Mouse (Mus musculus) intestine, embryonic 14.5 days (tissue): ENCODE measurements around the gene Ipp. TPM values are rescaled to one million over a fixed set of nuclear protein-coding genes. Genes with fewer than 3 reads are reported as not detected.

ENCODE experiments used
- ATAC-seq: fragments of 200-750 bp; cut with Nextera tagmentation; replicated peaks from 2 replicates; pipeline ENCODE4 v1.8.0; 2017; ENCODE audit warnings: low read depth, moderate number of reproducible peaks, moderate TSS enrichment, moderate library complexity; ENCODE audit not compliant: low FRiP score, low TSS enrichment
- DNase-seq: peaks from one replicate; pipeline ENCODE4 v3.0.0-alpha.2; 2018; ENCODE audit warnings: low spot score
- H3K27ac ChIP-seq: fragments of 300-500 bp; sonication (generic); 2 replicates; pipeline ENCODE4 v1.5.1; 2014; ENCODE audit warnings: low read depth, mild to moderate bottlenecking, control low read depth
- H3K27me3 ChIP-seq: fragments of 300-500 bp; sonication (generic); replicated peaks from 2 replicates; pipeline ENCODE4 v1.6.1; 2014; ENCODE audit warnings: low read length, control low read depth; ENCODE audit not compliant: control insufficient read depth, insufficient read depth
- H3K36me3 ChIP-seq: fragments of 300-500 bp; sonication (generic); 2 replicates; pipeline ENCODE4 v1.6.1; 2014; ENCODE audit warnings: low read length, control low read depth; ENCODE audit not compliant: control insufficient read depth, insufficient read depth
- H3K4me1 ChIP-seq: fragments of 300-500 bp; sonication (generic); replicated peaks from 2 replicates; pipeline ENCODE4 v1.6.1; 2014; ENCODE audit warnings: low read length, control low read depth, mixed read lengths; ENCODE audit not compliant: control insufficient read depth, insufficient read depth
- H3K4me2 ChIP-seq: fragments of 300-500 bp; sonication (generic); 2 replicates; pipeline ENCODE4 v1.6.1; 2014; ENCODE audit warnings: low read length
- H3K4me3 ChIP-seq: fragments of 300-500 bp; sonication (generic); 2 replicates; pipeline ENCODE4 v1.5.1; 2014; ENCODE audit warnings: low read depth, low read length, control low read depth, mixed read lengths
- H3K9ac ChIP-seq: fragments of 300-500 bp; sonication (generic); 2 replicates; pipeline ENCODE4 v1.6.1; 2014; ENCODE audit warnings: mild to moderate bottlenecking, low read length
- H3K9me3 ChIP-seq: fragments of 300-500 bp; sonication (generic); 2 replicates; pipeline ENCODE4 v1.6.1; 2016; ENCODE audit warnings: low read length, control low read depth; ENCODE audit not compliant: control insufficient read depth
- whole genome bisulfite sequencing: fragments of 180-500 bp; shearing (Covaris S2); extraction: QIAGEN DNeasy Blood & Tissue Kit; methylation state at CpG from one replicate; pipeline ENCODE4 v1.1.7; 2014; 5-methylcytosine and 5-hydroxymethylcytosine counted together
- polyA plus RNA-seq: library from polyadenylated mRNA; unstranded; fragments of >200 nt; fragmentation: Nextera tagmentation; extraction: Ambion mirVana; gene quantifications from 2 replicates; pipeline ENCODE4 v1.2.1, GENCODE M21; 2014

The Ipp gene
- polyA plus RNA-seq, 1 experiment from 2014 or later = 4.1 TPM

DNA sequence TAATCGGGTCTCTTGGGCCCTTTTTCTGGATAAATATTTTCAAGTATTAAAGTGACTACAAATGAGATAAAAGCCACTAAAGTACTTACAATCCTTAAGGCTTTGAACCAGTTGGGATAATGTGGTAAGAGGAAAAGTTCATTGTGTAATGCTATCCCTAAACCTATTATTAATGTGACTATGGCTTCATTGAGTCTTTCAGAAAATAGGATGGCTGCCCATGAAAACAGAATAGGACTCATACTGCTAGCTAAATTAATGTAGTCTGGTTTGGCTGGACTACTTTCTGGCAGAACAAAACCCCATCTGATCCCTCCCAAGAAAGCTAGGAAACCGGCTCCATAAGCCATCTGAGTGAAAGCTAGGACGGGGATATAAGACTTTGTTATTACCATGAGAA is 45.7 kb downstream of the Ipp start:
- DNase-seq (no peak), ATAC-seq (no peak)
- 83% methylated on average over 3 of the region's 3 CpGs for WGBS
- Histone ChIP-seq H3K4me1 (no peaks in the 10 kb centered on the region), H3K4me3 (no peak overlapping the region), H3K27ac (no peak overlapping the region), H3K9ac (no peak overlapping the region), H3K9me3 (no peaks in the 10 kb centered on the region), H3K36me3 (peaks cover 16% of the 10 kb centered on the region), H3K27me3 (no peaks in the 10 kb centered on the region), H3K4me2 (no peak overlapping the region)

DNA sequence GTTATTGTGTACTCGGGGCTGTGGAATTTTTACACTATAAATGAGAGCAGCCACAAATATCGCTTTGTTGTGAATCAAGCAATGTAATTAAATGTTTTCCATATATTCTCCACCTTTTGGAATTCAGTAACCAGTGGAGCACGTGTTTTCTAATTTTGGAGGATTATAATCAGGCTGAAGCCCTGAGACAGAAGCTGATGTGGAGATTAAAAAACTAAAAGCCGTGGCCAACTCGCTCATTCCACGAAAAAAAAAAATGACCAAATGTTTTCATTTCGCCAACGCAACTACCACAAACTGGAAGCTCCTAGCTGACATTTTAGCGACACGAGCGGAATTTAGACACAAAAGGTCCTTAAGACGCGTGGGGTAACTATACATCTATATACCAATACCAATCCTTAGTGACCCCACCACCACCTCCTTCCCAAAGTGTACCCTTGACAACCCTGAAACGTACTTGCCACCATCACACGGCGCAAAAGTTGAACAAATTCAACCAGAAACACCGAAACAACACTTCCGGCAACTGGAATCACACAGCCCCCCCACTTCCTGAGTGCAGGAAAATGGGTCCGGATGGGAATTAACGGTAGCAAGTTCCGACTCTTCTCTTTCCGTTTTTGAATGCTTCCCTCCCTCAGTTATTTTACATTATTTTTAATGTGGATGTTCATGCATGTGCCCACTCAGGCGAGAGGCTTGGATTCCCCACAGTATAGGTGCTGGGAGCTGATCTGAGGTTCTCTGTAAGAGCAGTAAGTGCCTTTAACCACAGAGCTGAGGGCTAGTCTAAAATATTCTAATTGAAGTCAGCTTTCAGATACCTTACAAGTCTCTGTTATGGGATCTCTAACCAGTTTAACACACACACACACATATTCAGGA is 48.3 kb downstream of the Ipp start, which contains the start of gene Tmem69:
Tmem69 (minus strand) TSS at position 524 of the 888 bp plus-strand sequence.
- Histone ChIP-seq H3K4me1 (peaks cover 7% of the 10 kb centered on the region; the same call in 1 of the 2 replicates), H3K27ac (peak within 1 kb of the TSS; percentile 91), H3K4me2 (peak within 1 kb of the TSS; percentile 75), H3K9ac (peak within 1 kb of the TSS; percentile 69), H3K36me3 (peaks cover 16% of the 10 kb centered on the region), H3K4me3 (peak within 1 kb of the TSS; percentile 70), H3K27me3 (no peaks in the 10 kb centered on the region), H3K9me3 (no peaks in the 10 kb centered on the region)
- 4% methylated on average over 23 of the region's 23 CpGs for WGBS
- ATAC-seq (no peak), DNase-seq (peak; percentile 92)

- Histone ChIP-seq H3K9ac (peak overlapping the region; percentile 69), H3K27me3 (no peaks in the 10 kb centered on the region), H3K4me3 (peak overlapping the region; percentile 70), H3K4me1 (peaks cover 7% of the 10 kb centered on the region; the same call in 1 of the 2 replicates), H3K27ac (peak overlapping the region; percentile 91), H3K9me3 (no peaks in the 10 kb centered on the region), H3K4me2 (peak overlapping the region; percentile 75), H3K36me3 (peaks cover 16% of the 10 kb centered on the region)
- peak; percentile 96 for ATAC-seq
- DNase-seq = peak; percentile 93
- under 1% methylated on average over 28 of the region's 28 CpGs for WGBS
These were observed 49.4 kb downstream of the Ipp start for GRCm38 (mm10) chr4:116556561-116557305.

GRCm38 (mm10) chr4:116557306-116558121 is 50.2 kb downstream of the Ipp start, which contains the start of gene Gpbp1l1:
Gene Gpbp1l1, plus strand, starts transcription at chr4:116557658.
- Histone ChIP-seq H3K4me1 (peaks cover 7% of the 10 kb centered on the region; the same call in 1 of the 2 replicates), H3K4me3 (peak within 1 kb of the TSS; percentile 70), H3K9ac (peak within 1 kb of the TSS; percentile 69), H3K9me3 (no peaks in the 10 kb centered on the region), H3K4me2 (peak within 1 kb of the TSS; percentile 75), H3K27ac (peak within 1 kb of the TSS; percentile 91), H3K27me3 (no peaks in the 10 kb centered on the region), H3K36me3 (peaks cover 12% of the 10 kb centered on the region)
- under 1% methylated on average over 77 of the region's 78 CpGs for WGBS
- ATAC-seq (peak; percentile 95), DNase-seq (peak; percentile 96)

GRCm38 (mm10) chr4:116558151-116558882 is 51.0 kb downstream of the Ipp start:
- ATAC-seq (no peak), DNase-seq (no peak)
- 3% methylated on average over 15 of the region's 15 CpGs for WGBS
- Histone ChIP-seq H3K27me3 (no peaks in the 10 kb centered on the region), H3K27ac (peak overlapping the region; percentile 91), H3K36me3 (peaks cover 4% of the 10 kb centered on the region), H3K4me2 (peak overlapping the region; percentile 75), H3K9ac (peak overlapping the region; percentile 69), H3K9me3 (no peaks in the 10 kb centered on the region), H3K4me3 (peak overlapping the region; percentile 70), H3K4me1 (peaks cover 7% of the 10 kb centered on the region; the same call in 1 of the 2 replicates)

Other genes starting within 250 kb of the Ipp start
- 20.3 and 22.8 TPM in 2 replicates for gene Mast2, start 43.4 kb upstream of the Ipp start, polyA plus RNA-seq
- 25.2 and 25.5 TPM in 2 replicates for gene Tmem69, start 48.4 kb downstream of the Ipp start, polyA plus RNA-seq
- gene Gpbp1l1, start 50.1 kb downstream of the Ipp start, polyA plus RNA-seq = 43.4 and 46.9 TPM in 2 replicates
- gene Ccdc17, start 89.1 kb downstream of the Ipp start, polyA plus RNA-seq = 3.8 and 4.1 TPM in 2 replicates
- 146 and 154 TPM in 2 replicates for gene Nasp, start 120.4 kb downstream of the Ipp start, polyA plus RNA-seq
- 764 and 800 TPM in 2 replicates for gene Akr1a1, start 144.1 kb downstream of the Ipp start, polyA plus RNA-seq
- gene Prdx1, start 178.0 kb downstream of the Ipp start, polyA plus RNA-seq = 1,268 and 1,288 TPM in 2 replicates
- gene Mmachc, start 200.9 kb downstream of the Ipp start, polyA plus RNA-seq = 12.9 and 17.6 TPM in 2 replicates
- gene Ccdc163, start 201.0 kb downstream of the Ipp start, polyA plus RNA-seq = 35.9 and 42.5 TPM in 2 replicates
- gene Tesk2, start 213.4 kb downstream of the Ipp start, polyA plus RNA-seq = 8.3 TPM in 2 replicates